Mouse (Mus musculus) bone marrow, adult 2 months (tissue): ENCODE measurements around the gene Hira.

ENCODE experiments used
- CTCF ChIP-seq: fragments of 200-500 bp; IDR thresholded peaks from 2 replicates; pipeline ENCODE4 v1.5.1; 2011; ENCODE audit warnings: low read length, control low read depth; ENCODE audit not compliant: control insufficient read depth, insufficient read depth
- POLR2A ChIP-seq: fragments of 200-500 bp; IDR thresholded peaks from 2 replicates; pipeline ENCODE4 v1.6.1; 2011; ENCODE audit warnings: low read depth, mild to moderate bottlenecking, control low read depth, low read length, borderline replicate concordance; ENCODE audit not compliant: control insufficient read depth

- TF ChIP-seq CTCF, result no peak
- TF ChIP-seq POLR2A, result no peak
Measured at GRCm38 (mm10) chr16:18896429-18896828, 19.6 kb downstream of the Hira start.
